Mouse (Mus musculus) heart, embryonic 16.5 days (tissue): ENCODE measurements around the gene Akap12. TPM values are rescaled to one million over a fixed set of nuclear protein-coding genes. Genes with fewer than 3 reads are reported as not detected.

Experiments
- ATAC-seq: fragments of 200-750 bp; cut with Nextera tagmentation; replicated peaks from 2 replicates; pipeline ENCODE4 v1.8.0; 2017; ENCODE audit warnings: moderate number of reproducible peaks; ENCODE audit not compliant: insufficient read depth, low FRiP score; ENCODE audit errors: extremely low read depth
- H3K27ac ChIP-seq: fragments of 300-500 bp; sonication (generic); 2 replicates; pipeline ENCODE4 v1.5.1; 2014; ENCODE audit warnings: mild to moderate bottlenecking, low read length, control low read depth, moderate library complexity
- H3K27me3 ChIP-seq: fragments of 300-500 bp; sonication (generic); 2 replicates; pipeline ENCODE4 v1.6.1; 2014; ENCODE audit warnings: low read length, mixed read lengths; ENCODE audit not compliant: control insufficient read depth, insufficient read depth
- H3K36me3 ChIP-seq: fragments of 300-500 bp; sonication (generic); 2 replicates; pipeline ENCODE4 v1.6.1; 2014; ENCODE audit not compliant: control insufficient read depth, insufficient read depth
- H3K4me1 ChIP-seq: fragments of 300-500 bp; sonication (generic); 2 replicates; pipeline ENCODE4 v1.6.1; 2014; ENCODE audit warnings: low read length, mixed read lengths; ENCODE audit not compliant: control insufficient read depth, insufficient read depth
- H3K4me2 ChIP-seq: fragments of 300-500 bp; sonication (generic); 2 replicates; pipeline ENCODE4 v1.6.1; 2014; ENCODE audit warnings: low read depth, mild to moderate bottlenecking, control low read depth, low read length
- H3K4me3 ChIP-seq: fragments of 300-500 bp; sonication (generic); 2 replicates; pipeline ENCODE4 v1.5.1; 2014; ENCODE audit warnings: mild to moderate bottlenecking, control low read depth, low read length
- H3K9ac ChIP-seq: fragments of 300-500 bp; sonication (generic); 2 replicates; pipeline ENCODE4 v1.6.1; 2014; ENCODE audit warnings: low read length, control low read depth
- H3K9me3 ChIP-seq: fragments of 300-500 bp; sonication (generic); replicated peaks from 2 replicates; pipeline ENCODE4 v1.6.1; 2016; ENCODE audit warnings: low read length; ENCODE audit not compliant: control insufficient read depth
- WGBS: fragments of 180-500 bp; shearing (Covaris S2); extraction: QIAGEN DNeasy Blood & Tissue Kit; methylation state at CpG from one replicate; pipeline ENCODE4 v1.1.7; 2014; 5-methylcytosine and 5-hydroxymethylcytosine counted together
- polyA plus RNA-seq: library from polyadenylated mRNA; unstranded; fragments of >200 nt; fragmentation: Nextera tagmentation; extraction: Ambion mirVana; gene quantifications from 2 replicates; pipeline ENCODE4 v1.2.1, GENCODE M21; 2015

The Akap12 gene
- polyA plus RNA-seq, 1 experiment from 2014 or later: 40.6 TPM

GRCm38 (mm10) chr10:4391076-4391475 is 124.9 kb downstream of the Akap12 start:
- no peak for ATAC-seq
- H3K9me3 ChIP-seq: no peaks in the 10 kb centered on the region
- no peaks in the 10 kb centered on the region for H3K27me3 ChIP-seq
- 58% methylated on average over 5 of the region's 5 CpGs for WGBS
- no peak overlapping the region for H3K27ac ChIP-seq
- H3K4me2 ChIP-seq: no peak overlapping the region; the same call in 1 of the 2 replicates
- peaks cover 31% of the 10 kb centered on the region for H3K4me1 ChIP-seq
- no peak overlapping the region for H3K9ac ChIP-seq
- H3K36me3 ChIP-seq: peaks cover 5% of the 10 kb centered on the region; the same call in 1 of the 2 replicates
- no peak overlapping the region for H3K4me3 ChIP-seq

DNA sequence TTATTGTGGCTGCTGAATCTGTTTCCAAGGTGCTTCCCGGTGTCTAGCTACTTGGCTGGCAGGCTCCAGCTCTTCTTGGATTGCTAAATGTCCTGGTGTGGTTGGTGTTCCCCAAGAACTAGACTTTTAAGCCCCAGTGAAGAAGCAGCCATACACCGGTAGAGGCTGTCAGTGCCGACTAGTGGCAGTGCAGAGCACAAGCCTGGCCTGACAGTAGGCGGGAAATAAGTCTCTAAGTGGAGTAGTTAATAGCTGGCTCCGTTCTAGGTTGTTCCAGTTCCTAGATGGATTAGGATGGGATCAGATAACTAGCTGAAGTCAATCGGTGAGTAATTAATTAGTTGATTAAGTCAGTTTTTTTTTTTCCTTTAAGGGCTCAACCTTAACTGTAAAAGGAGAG is 125.7 kb downstream of the Akap12 start:
- Histone ChIP-seq H3K36me3 (peaks cover 8% of the 10 kb centered on the region), H3K27ac (0 out of 2 replicates have a peak overlapping the region, but pooled peaks have one; percentile 21), H3K9ac (peak overlapping the region; percentile 30; the same call in 1 of the 2 replicates), H3K4me2 (peak overlapping the region; percentile 19; the same call in 1 of the 2 replicates), H3K4me3 (no peak overlapping the region), H3K27me3 (no peaks in the 10 kb centered on the region), H3K9me3 (0 out of 2 replicates have a peak, but pooled peaks cover 2% of the 10 kb centered on the region), H3K4me1 (peaks cover 31% of the 10 kb centered on the region)
- ATAC-seq: no peak
- WGBS: 26% methylated on average over 6 of the region's 6 CpGs

DNA sequence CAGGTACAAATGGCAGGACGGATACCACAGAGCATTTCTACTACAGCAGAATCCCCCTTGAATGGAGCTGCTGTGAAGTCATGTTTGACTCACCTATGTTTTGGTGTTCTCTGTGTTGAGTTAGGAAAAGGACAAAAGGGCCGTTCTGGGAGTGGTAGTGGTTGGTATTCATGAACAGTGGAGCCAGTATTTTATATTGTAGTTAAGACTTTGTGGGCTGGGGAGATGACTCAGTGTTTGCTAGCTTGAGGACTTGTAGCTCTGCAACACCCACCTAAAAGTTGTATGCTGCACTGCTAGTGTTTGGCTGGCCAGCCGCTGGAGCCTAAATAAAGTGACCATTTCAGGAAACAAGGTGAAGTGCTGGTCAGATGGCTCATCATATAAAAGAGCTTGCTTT is 129.1 kb downstream of the Akap12 start:
- Histone ChIP-seq H3K9me3 (0 out of 2 replicates have a peak, but pooled peaks cover 2% of the 10 kb centered on the region), H3K36me3 (peaks cover 14% of the 10 kb centered on the region), H3K4me3 (no peak overlapping the region), H3K27me3 (no peaks in the 10 kb centered on the region), H3K27ac (no peak overlapping the region), H3K9ac (no peak overlapping the region), H3K4me2 (no peak overlapping the region), H3K4me1 (peaks cover 22% of the 10 kb centered on the region)
- ATAC-seq: no peak
- 86% methylated on average over 3 of the region's 3 CpGs for WGBS

DNA sequence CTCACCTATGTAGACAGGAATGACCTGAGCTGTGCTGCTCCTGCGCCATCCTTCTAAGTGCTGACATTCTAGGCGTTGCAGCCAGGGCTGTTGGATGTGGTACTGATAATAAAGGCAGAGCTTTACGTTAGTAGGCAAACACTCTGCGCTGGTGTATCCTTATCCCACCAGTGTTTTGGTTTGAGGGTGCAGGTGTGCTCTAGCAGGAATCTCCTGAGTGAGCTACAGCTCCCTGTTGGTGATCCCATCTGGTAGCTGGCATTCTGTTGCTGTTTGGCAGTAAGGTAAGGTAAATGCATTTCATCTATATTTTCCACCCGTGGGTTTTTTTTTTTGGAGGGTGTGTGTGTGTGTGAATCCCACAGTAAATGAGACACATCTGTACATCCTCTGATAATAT is 131.9 kb downstream of the Akap12 start:
- H3K36me3 ChIP-seq: peaks cover 18% of the 10 kb centered on the region

DNA sequence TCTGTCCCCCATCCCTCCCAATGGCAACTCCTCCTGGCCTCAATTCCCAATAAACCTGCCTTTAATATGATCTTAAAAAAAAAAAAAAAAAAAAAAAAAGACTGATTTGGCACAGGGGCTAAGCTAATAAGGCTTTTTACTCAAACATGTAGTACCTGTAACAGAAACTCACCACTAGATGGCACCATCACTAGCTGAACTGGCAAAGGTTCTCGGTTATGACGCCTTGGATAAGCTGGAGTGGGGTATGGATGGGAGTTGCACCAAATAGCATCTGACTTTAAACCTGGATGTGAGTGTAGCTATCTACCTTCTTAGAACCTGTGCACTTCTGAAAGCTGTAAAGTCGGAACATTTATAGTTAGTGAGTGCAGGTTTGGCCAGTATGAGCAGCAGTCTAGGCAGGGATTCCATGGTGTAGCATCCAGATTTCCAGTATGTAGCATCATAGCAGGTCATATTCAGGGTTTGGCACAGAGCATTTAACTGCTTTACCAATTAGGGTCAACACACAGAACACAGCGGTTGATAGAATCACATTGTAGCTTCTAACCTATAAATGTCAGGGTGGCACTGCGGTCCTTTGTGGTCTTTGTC is 138.8 kb downstream of the Akap12 start:
- Histone ChIP-seq H3K9ac (no peak overlapping the region), H3K27me3 (no peaks in the 10 kb centered on the region), H3K4me1 (peaks cover 9% of the 10 kb centered on the region), H3K4me2 (no peak overlapping the region), H3K4me3 (no peak overlapping the region), H3K36me3 (peaks cover 34% of the 10 kb centered on the region), H3K9me3 (no peaks in the 10 kb centered on the region), H3K27ac (peak overlapping the region; percentile 52; the same call in 1 of the 2 replicates)
- peak; percentile 45; the same call in 1 of the 2 replicates for ATAC-seq
- WGBS: 54% methylated on average over 5 of the region's 5 CpGs

More for the DNA sequence above, 131.9 kb downstream of the Akap12 start:
- H3K27me3 ChIP-seq: no peaks in the 10 kb centered on the region
- H3K9ac ChIP-seq: no peak overlapping the region
- H3K4me2 ChIP-seq: no peak overlapping the region
- WGBS: 70% methylated on average over 5 of the region's 5 CpGs
- 0 out of 2 replicates have a peak, but pooled peaks cover 2% of the 10 kb centered on the region for H3K9me3 ChIP-seq
- H3K27ac ChIP-seq: no peak overlapping the region
- peaks cover 5% of the 10 kb centered on the region; the same call in 1 of the 2 replicates for H3K4me1 ChIP-seq
- no peak overlapping the region for H3K4me3 ChIP-seq
- no peak for ATAC-seq

- ATAC-seq: peak; percentile 82
- Histone ChIP-seq H3K27me3 (no peaks in the 10 kb centered on the region), H3K4me2 (no peak overlapping the region), H3K9ac (no peak overlapping the region), H3K9me3 (no peaks in the 10 kb centered on the region), H3K4me1 (peaks cover 9% of the 10 kb centered on the region), H3K36me3 (peaks cover 38% of the 10 kb centered on the region), H3K4me3 (no peak overlapping the region), H3K27ac (peak overlapping the region; percentile 52)
- 28% methylated on average over 5 of the region's 5 CpGs for WGBS
Measured at GRCm38 (mm10) chr10:4405511-4405910, 139.3 kb downstream of the Akap12 start.

DNA sequence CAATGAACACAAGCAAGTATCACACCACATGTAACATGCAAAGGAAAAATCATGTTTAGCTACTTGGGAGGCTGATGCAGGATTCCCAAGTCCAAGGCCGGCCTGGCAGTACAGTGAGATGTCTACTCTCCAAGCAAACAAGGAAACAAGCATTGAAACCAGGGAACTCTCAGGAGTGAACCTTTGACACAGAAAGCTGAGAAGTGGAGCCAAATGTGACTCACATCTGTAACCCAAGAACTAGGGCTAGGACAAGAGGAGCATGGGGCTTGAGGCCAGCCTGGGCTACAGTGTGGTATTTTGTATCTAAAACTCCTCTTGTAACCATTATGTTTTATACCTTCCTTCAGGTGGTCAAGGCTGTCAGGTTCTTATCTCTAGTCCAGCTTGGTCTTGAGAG is 141.0 kb downstream of the Akap12 start:
- WGBS: 86% methylated on average over 1 of the region's 1 CpGs
- H3K4me1 ChIP-seq: peaks cover 9% of the 10 kb centered on the region
- no peak overlapping the region for H3K4me3 ChIP-seq
- no peaks in the 10 kb centered on the region for H3K27me3 ChIP-seq
- no peak overlapping the region for H3K4me2 ChIP-seq
- H3K9me3 ChIP-seq: no peaks in the 10 kb centered on the region
- H3K9ac ChIP-seq: no peak overlapping the region
- H3K36me3 ChIP-seq: peaks cover 43% of the 10 kb centered on the region
- no peak for ATAC-seq
- H3K27ac ChIP-seq: no peak overlapping the region

Other genes with a start within 250 kb of the Akap12 start
- 9.0 and 10.0 TPM in 2 replicates for gene Zbtb2, start 121.7 kb downstream of the Akap12 start, polyA plus RNA-seq
- gene Rmnd1, start 166.0 kb downstream of the Akap12 start, polyA plus RNA-seq: 119 and 122 TPM in 2 replicates
- 16.2 and 18.0 TPM in 2 replicates for gene Armt1, start 166.1 kb downstream of the Akap12 start, polyA plus RNA-seq
- 0.18 and 0.19 TPM in 2 replicates for gene Ccdc170, start 216.1 kb downstream of the Akap12 start, polyA plus RNA-seq